Mouse (Mus musculus): Measurements from ENCODE around the gene Trim31.
"Not testable (repeated sequence)": the region's sequence is repeated elsewhere in the genome, so short reads cannot be mapped to it uniquely, and the experiment has no call there.

The Trim31 gene

DNA sequence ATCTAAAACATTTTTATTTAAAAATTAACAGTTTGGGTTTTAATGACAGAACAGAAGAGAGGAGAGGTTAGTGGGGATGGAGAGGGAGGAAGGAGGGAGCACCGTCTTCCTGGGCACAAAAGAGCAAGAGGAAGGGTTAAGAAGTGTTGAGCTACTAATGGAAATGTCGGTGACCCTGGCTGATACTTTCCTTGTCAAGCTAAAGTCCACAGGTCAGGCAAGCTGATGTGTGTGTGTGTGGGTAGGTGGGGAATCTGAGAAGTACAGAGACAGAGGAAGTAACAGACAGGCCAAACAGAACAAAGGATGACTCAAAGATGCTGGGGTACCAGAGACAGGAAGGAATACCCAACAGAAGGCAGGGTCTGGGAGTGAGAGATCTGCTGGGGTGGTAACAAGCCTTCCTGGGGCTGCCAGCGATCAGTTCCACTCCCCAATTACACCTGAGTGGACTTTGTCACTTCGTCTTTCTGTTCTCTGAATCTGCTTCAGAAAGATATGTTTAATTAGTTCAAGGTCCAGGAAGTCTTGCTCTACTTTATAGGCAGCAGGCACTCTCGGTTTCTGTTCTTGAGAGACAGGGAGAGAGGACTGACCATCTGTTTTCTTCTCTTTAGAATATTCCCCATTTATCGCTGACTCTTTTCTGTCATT is at the start of gene Trim31:
Trim31 (plus strand) TSS at position 567 of the 654 bp plus-strand sequence.
- no peak for DNase-seq (ENCODE audit: low spot score)

DNA sequence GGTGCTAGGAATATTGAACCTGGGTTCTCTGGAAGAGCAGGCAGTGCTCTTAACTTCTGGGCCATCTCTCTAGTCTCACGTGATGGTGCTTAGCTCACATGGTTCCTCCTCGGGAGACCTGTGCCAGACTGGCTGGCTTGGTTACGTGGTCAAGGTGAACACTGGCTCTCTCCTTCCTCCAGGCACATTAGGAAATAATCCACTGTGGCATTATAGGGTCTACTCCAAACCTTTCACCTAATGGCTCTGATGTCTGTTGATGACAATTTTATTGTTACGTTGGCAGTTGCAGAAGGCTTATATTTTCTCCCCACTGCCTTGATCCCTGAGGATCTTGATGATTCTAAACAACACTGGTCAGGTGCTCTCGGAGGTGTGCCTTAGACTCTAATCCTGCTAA is 49.0 kb upstream of the Trim31 start:
- DNase-seq (ENCODE audit: low spot score) = no peak

GRCm38 (mm10) chr17:36849992-36850391 is 47.9 kb upstream of the Trim31 start:
- no peak for DNase-seq (ENCODE audit: low spot score)

DNA sequence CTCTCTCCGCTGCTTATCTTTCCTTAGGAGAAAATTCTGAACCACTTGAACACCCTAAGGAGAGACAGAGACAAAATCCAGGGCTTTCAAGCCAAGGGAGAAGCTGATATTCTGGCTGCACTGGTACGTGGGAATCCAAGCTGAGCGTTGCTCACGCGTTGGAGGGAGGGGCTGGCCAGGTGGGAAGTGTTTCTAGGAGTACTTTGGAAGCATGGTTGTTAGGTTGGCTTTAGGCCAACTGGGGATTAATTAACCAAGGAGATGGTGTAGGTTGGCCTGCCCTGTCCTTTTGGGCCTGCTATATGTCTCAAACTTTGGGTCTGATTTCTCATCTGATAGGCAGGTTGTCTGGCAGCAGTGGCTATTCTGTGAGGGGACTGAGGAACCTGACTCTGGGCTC is 46.7 kb upstream of the Trim31 start:
- DNase-seq (ENCODE audit: low spot score) = no peak

DNA sequence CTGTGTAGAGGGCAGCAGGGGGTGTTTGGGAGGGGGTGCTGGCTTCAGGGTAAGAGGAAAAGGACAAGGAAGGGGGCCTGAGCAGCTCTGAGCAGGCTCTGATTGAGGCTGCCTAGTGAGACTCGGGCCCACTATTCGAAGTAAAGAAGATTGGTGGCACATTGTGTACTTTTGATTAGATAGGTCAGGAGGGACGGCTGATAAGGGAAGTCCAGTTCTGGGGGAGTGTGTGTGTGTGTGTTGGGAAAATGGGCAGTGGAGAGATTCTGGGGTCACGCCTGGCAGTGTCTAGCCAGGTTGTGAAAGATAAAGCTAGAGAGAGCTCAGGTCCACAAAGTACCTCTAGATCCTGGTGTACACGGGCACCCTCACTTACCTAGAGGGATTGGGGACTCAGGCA is 46.3 kb upstream of the Trim31 start:
- DNase-seq (ENCODE audit: low spot score) = peak; percentile 73

- DNase-seq (ENCODE audit: low spot score) = no peak
Observed at GRCm38 (mm10) chr17:36855484-36855883, 42.4 kb upstream of the Trim31 start.

DNA sequence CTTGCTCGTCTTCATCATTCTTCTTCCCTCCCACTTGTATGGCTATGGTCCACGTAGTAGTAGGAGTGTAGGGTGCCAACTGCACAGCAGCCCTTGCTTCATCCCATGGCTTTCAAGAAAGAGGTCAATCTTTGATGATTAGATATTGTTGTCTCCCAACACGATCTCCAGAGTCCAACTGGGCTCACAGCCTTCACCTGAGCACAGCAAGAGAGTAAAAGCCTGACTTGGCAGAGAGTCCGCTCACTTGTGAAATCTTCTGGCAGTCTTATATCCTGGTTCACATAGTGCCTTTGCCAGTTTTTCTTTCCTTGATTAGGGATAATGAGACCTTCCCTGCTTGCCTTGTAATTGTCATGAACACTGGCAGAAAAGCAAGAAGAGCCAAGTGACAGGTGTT is 41.7 kb upstream of the Trim31 start:
- DNase-seq (ENCODE audit: low spot score) = no peak

DNA sequence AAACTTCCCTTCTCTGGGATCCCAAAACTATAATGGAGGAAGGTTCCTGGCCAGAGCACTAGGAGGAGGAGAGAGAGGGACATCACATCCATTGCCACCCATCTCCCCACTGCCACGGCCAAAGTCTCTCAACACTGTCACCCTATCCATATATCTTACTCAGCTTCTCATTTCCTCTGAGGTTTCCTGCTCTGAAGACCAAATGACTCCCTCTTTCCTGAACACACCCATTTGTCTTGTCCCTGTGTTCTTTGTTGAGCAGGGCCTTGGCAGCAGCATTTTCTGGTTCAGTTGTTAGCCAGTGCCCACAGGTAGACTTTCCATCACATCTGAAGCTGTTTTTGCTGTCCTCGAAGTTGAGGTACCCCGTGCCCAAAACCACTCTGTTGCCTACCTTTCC is 39.7 kb upstream of the Trim31 start:
- no peak for DNase-seq (ENCODE audit: low spot score)

DNA sequence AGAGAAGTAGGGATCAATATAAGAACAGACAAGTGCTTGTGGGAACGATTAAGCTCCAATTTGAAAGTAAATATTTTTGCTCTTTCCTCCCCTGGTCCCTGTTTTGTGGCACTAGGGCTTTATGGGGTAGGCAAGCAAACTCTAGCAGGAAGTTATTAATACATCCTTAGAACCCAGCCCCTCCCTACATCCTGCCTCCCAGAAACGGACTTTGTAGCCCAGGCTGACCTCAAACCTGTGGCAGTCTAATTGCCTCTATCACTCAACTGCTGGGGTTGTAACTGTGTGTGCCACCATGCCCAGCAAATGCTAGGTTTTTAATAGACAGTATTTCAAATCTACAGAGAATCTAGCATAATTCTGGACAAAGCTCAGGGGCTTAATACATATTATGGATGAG is 36.2 kb upstream of the Trim31 start:
- DNase-seq (ENCODE audit: low spot score) = no peak

- no peak for DNase-seq (ENCODE audit: low spot score)
Observed at GRCm38 (mm10) chr17:36866719-36867527, 31.0 kb upstream of the Trim31 start, which contains the start of gene Trim15. Trim15 (minus strand) TSS chr17:36867210.

DNA sequence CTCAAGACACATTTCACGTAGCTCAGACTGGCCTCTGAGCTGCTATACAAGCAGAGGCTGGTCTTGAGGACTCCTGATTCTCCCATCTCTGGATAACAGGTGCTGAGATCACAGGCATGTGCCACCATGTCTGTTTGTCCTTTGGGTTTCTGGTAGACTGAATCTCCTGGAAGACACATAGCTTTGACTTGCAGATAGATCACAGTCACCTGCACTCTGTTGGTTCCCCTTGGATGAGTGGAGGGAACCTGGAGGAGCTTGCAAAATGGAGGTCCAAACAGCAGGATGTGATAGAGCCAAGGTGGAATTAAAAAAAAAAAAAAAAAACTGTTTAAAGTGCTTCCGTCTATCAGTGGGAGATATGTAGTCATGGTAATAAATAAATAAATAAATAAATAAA is 29.1 kb upstream of the Trim31 start:
- DNase-seq (ENCODE audit: low spot score) = no peak

DNA sequence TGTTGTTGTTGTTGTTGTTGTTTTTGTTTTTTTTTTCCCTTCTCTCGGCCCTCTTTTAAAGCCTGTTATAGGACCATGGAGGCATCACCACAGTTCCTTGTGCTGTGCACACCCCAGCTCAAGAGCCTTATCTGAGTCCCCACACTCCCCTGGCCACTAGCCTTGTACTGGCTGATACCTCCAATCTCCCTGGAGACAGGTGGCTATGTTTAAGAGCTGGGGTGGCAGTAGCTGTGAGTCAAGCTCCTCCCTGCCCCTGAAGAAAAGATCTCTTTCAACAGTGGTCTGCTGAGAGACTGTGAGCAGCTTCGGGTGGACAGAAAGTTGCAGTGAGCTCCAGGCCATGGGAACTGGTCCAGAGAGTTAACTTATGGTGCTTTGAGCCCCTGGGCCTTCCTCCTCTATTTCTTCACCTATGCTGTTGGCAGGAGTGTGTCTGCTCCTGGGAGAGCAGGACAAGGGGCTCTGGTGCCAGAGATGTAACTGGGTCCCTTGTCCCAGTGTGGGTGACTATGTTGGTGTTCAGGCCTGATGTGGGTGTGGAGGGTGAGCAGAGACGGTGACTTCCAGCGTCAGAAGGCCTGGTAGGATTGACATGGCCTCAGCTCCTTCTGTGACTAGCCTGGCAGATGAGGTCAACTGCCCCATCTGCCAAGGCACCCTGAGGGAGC is 28.5 kb upstream of the Trim31 start, which contains the start of gene Trim10:
Trim10 (plus strand) TSS at position 291 of the 671 bp plus-strand sequence.
- no peak for DNase-seq (ENCODE audit: low spot score)

- peak; percentile 44 for DNase-seq (ENCODE audit: low spot score)
Observed at GRCm38 (mm10) chr17:36869955-36870810, 27.7 kb upstream of the Trim31 start.

DNA sequence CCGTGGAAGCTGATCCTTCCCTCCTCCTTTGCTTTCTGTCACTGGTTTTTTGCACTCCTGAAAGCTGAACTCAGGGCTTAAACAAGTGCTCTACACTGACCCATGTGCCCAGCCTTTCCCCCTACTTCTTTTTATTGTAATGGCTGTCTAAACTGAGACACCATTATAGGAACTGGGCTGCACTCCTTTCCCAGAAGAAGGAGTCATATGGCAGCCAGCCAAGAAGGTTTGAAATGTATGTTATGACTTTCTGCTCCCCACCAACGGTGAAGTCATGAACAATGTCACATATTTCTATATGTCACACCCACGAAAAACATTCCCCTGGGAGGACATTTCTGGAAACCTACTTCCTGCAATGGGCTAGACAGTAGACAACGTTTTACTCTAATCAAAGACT is 23.3 kb upstream of the Trim31 start:
- no peak for DNase-seq (ENCODE audit: low spot score)

DNA sequence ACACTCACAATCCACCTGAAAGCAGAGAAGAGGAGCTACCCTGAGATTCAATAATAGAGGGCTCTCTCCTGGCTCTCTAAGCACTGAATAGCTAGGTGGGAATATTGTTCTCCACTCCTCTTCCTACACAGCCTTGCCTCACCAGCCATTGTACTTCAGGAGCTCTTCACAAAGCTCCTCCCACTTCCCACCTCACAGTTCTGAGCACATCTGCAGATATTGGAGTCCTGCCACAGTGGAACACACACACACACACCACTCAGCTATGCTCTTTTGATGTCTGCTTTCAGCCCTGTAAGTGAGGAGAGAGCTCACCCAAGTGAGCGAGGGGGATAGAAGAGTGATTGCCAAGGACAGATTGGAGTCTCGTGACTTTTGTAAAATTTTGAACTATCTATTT is 14.6 kb upstream of the Trim31 start:
- no peak for DNase-seq (ENCODE audit: low spot score)

- DNase-seq (ENCODE audit: low spot score) = no peak
Observed at GRCm38 (mm10) chr17:36885132-36885790, 12.7 kb upstream of the Trim31 start.

- no peak for DNase-seq (ENCODE audit: low spot score)
Observed at GRCm38 (mm10) chr17:36890073-36890903, 7.6 kb upstream of the Trim31 start, which contains the start of gene Trim40. Trim40 (minus strand) TSS chr17:36890123.

DNA sequence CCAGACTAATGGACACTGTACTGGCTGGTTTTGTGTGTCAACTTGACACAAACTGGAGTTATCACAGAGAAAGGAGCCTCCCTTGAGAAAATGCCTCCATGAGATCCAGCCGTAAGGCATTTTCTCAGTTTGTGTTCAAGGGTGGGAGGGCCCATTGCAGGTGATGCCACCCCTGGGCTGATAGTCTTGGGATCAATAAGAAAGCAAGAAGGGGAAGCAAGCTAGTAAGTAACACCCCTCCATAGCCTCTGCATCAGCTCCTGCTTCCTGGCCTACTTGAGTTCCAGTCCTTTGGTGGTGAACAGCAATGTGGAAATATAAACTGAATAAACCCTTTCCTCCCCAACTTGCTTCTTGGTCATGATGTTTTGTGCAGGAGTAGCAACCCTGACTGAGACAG is 6.4 kb upstream of the Trim31 start:
- DNase-seq (ENCODE audit: low spot score) = not testable (repeated sequence)

GRCm38 (mm10) chr17:36892362-36892761 is 5.6 kb upstream of the Trim31 start:
- no peak for DNase-seq (ENCODE audit: low spot score)

DNA sequence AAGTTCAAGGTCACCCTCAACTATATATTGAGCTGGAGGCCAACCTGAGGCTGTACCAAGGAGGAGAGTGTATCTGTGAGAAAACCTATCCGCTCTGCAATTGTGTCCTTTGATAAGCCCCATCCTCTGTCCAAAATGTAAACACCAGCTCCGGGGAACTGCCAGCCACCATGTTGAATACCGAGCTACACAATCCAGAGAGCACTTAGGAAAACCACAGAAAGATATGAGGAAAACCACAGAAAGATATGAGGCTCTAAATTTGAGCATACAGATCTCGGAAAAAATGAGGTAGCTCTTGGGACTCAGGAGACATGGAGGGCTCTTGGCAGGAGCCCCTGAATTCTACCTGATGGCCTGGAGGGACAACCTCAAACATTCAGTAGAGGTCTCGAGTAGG is 4.5 kb upstream of the Trim31 start:
- no peak for DNase-seq (ENCODE audit: low spot score)

All from testis, postnatal 14 days (tissue).